Mouse (Mus musculus): ENCODE results near the gene Cab39. TPM values are rescaled to one million over a fixed set of nuclear protein-coding genes. Genes with fewer than 3 reads are reported as not detected.

The Cab39 gene
- polyA plus RNA-seq (2021) = 74.3 TPM

DNA sequence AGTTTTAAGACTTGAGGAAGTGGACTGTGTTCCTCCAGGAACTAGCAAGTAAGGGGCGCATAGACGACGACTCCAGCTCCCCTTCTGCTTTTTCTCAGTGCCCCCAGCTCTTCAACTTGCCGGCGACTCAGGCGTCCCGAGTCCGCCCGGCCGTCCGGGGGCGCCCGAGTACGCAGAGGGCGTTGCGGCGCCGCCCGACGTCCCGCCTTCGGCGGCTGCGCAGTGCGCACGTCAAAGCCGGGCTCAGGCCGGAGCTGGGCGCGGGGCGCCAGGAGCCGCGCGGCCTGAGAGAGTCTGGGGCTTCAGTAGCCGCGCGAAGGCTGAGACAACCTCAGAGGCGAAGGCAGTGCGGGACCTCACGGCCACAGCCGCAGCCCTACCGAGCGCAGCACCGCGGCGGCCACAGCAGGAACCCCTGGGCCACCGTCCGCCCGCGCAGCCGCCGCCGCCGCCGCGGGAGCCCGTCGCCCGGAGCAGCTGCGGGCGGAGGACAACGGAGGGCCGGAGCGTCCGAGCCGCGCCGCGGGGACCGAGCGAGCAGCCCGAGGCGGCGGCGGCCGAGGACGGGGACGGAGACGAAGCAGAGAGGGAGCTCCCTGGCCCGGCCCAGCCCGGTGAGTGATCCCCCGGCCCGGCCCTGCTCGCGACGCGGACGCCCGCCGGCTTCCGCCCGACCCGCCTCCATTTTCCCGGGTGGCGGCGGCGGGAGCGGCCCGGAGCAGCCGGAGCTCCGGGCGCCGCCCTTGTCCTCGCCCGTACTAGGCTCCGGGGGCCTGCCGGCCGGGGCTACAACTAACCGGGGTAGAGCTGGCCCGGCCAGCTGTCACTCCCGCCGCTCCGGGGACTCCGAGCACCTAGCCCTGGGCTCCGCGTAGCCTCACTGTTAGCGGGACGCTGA lies at the start of gene Cab39:
TSS of gene Cab39 (plus strand) at position 234 of the 898 bp plus-strand sequence.
- POLR2A ChIA-PET = interaction anchor here (1.3 to 1.4 kb wide), 2 partner anchors 50 to 57 kb away, joined by 3 read pairs; no protein-coding TSS in a partner anchor
- peak; percentile 31 for DNase-seq (ENCODE audit: low read depth, low spot score)
- ATAC-seq = peak; percentile 92
- in situ Hi-C loops (cut with MboI; ENCODE audit: low pct_unique_long_range_greater_than_20kb) = no loop called here
- no peak for TF ChIP-seq CTCF (IDR thresholded peaks at IDR 0.05)
- CTCF ChIA-PET = interaction anchor here (0.6 to 3.0 kb wide), 16 partner anchors 9 to 213 kb away, joined by 3 to 13 read pairs (median 4); no protein-coding TSS in a partner anchor
- H3K27me3 ChIP-seq = peaks cover 7% of the 10 kb centered on the region

- ChIA-PET POLR2A (no interaction called here), CTCF (no interaction called here)
- no peak for ATAC-seq
- no peaks in the 10 kb centered on the region for H3K27me3 ChIP-seq
- no peak for TF ChIP-seq CTCF (IDR thresholded peaks at IDR 0.05)
- no peak for DNase-seq (ENCODE audit: low read depth, low spot score)
- in situ Hi-C loops (cut with MboI; ENCODE audit: low pct_unique_long_range_greater_than_20kb) = no loop called here
These were observed 48.7 kb upstream of the Cab39 start for GRCm38 (mm10) chr1:85744539-85744938.

DNA sequence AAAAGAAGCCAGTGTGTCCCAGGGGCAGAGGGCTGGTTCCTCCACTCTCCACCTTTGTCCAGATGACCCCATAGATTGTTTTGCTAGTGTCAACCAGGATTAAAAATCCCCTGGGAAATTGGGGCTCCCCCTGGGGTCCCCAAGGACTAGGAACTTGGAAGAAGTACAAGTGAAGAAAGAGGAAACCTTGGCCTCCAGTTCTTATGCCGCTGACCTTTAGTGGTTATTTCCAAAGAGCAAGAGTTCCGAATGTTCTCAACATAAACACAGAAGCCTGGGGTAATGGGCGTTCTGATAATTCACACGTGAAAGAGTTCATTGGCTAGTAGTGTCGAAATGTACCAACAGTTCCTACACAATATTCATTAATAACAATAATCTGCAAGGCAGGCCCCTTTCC lies 46.7 kb upstream of the Cab39 start:
- ChIA-PET CTCF (no interaction called here), POLR2A (no interaction called here)
- DNase-seq (ENCODE audit: low read depth, low spot score) (no peak), ATAC-seq (no peak)
- H3K27me3 ChIP-seq = no peaks in the 10 kb centered on the region
- in situ Hi-C loops (cut with MboI; ENCODE audit: low pct_unique_long_range_greater_than_20kb) = no loop called here
- TF ChIP-seq CTCF (IDR thresholded peaks at IDR 0.05) = no peak

DNA sequence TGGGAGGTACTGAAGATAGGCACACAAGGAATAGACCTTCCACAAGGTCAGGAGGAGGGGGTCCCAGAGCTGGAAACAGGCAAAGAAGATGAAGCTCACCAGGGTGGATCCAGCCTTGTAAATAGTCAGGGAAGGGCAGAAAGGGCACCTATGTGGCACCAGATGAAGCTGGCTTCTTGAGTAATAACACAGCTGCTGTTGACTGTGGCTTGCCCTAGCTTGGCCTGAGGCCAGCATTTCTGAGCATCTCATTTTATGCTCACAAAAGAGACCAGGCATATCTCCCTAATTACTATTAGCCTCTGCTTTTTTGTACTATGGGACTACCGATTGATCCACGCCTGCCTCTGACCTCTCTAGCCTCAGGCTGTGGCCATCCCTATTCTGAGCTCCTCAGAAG lies 43.4 kb upstream of the Cab39 start:
- no peak for DNase-seq (ENCODE audit: low read depth, low spot score)
- ChIA-PET POLR2A (no interaction called here), CTCF (interaction anchor here (1.5 kb wide), 1 partner anchor 43 kb away, joined by 3 read pairs; the partner anchor contains the start of gene Cab39)
- TF ChIP-seq CTCF (IDR thresholded peaks at IDR 0.05) = no peak
- H3K27me3 ChIP-seq = peaks cover 2% of the 10 kb centered on the region
- ATAC-seq = no peak
- in situ Hi-C loops (cut with MboI; ENCODE audit: low pct_unique_long_range_greater_than_20kb) = no loop called here

- no peak for TF ChIP-seq CTCF (IDR thresholded peaks at IDR 0.05)
- CTCF ChIA-PET = no interaction called here
- in situ Hi-C loops (cut with MboI; ENCODE audit: low pct_unique_long_range_greater_than_20kb) = no loop called here
- ATAC-seq (no peak), DNase-seq (ENCODE audit: low read depth, low spot score) (no peak)
- POLR2A ChIA-PET = no interaction called here
- H3K27me3 ChIP-seq = peaks cover 2% of the 10 kb centered on the region
These were observed 42.6 kb upstream of the Cab39 start for GRCm38 (mm10) chr1:85750650-85751049.

- POLR2A ChIA-PET = no interaction called here
- no peak for TF ChIP-seq CTCF (IDR thresholded peaks at IDR 0.05)
- H3K27me3 ChIP-seq = peaks cover 2% of the 10 kb centered on the region
- in situ Hi-C loops (cut with MboI; ENCODE audit: low pct_unique_long_range_greater_than_20kb) = no loop called here
- CTCF ChIA-PET = no interaction called here
- DNase-seq (ENCODE audit: low read depth, low spot score) (no peak), ATAC-seq (peak; percentile 26)
These were observed 41.7 kb upstream of the Cab39 start for GRCm38 (mm10) chr1:85751494-85751893.

- no peak for ATAC-seq
- no peak for TF ChIP-seq CTCF (IDR thresholded peaks at IDR 0.05)
- no peak for DNase-seq (ENCODE audit: low read depth, low spot score)
- in situ Hi-C loops (cut with MboI; ENCODE audit: low pct_unique_long_range_greater_than_20kb) = no loop called here
- CTCF ChIA-PET = no interaction called here
- POLR2A ChIA-PET = no interaction called here
- peaks cover 2% of the 10 kb centered on the region for H3K27me3 ChIP-seq
These were observed 41.1 kb upstream of the Cab39 start for GRCm38 (mm10) chr1:85751932-85752680.

DNA sequence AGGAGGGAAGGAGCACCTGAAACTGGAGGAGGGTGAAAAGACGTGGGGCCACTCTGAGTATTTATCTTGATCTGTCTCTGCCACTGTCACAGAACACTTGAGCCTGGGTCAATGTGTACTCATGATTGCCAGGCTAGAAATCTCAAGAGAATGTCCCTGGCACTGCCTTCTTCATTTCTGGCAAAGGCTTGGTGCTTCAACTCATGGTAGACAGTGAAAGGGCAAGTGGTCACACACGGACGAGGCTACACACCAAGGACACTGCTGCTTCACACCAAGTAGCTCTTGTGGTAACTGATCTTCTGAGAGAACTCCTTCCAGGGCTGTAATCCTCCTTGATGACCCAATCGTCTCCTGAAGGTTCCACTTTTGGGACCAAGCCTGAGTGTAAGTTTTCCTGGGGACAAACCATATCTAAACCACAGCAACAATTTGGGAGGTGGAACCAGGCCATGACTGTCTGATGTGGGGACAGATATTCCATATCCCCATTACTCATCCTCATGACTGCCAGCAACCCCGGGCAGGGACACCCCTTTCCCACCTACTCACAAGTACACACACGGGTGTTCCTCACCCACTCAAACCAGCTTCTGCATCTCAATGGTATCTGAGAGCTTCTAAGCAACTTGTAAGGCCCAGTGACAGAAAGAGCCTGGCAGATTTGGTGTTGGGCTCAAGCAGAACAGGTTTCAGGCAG lies 35.6 kb upstream of the Cab39 start:
- in situ Hi-C loops (cut with MboI; ENCODE audit: low pct_unique_long_range_greater_than_20kb) = no loop called here
- DNase-seq (ENCODE audit: low read depth, low spot score) (no peak), ATAC-seq (no peak)
- POLR2A ChIA-PET = no interaction called here
- peaks cover 9% of the 10 kb centered on the region for H3K27me3 ChIP-seq
- TF ChIP-seq CTCF (IDR thresholded peaks at IDR 0.05) = no peak
- CTCF ChIA-PET = no interaction called here

DNA sequence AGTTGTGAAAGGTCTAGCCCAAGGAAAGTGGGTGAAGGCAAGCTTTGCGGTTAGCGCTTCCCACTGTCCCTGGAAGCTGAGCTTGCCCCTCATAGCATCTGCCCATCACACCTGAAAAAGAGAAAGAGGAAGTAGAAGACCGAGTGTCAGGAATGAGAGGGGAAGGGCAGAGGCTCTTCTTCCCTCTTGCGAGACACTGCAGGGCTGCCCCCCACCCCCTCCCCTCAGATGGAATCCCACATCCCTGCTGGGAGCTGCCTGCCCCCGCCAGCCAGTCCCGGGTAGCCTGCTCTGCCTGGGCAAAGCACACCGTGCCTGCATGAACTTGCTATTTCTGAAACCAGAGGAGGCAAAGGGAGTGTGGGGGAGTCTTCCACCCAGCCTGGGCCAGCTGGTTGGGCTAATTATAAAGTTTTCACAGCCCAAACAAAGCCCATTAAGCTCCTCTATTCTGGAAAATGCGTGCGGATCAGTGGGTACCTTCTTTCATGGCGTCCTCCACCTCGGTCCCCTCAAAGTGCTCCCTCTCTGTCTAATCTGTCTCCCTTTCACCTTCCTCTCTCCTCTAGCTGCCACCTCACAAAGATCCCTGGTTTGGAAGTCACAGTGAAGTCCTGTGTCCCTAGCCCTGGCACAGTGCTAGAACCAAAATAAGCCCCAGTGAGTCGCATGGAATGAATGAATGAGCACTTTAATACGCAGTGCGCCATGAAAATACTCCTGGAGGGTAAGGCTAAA lies 34.8 kb upstream of the Cab39 start:
- CTCF ChIA-PET = no interaction called here
- no peak for DNase-seq (ENCODE audit: low read depth, low spot score)
- in situ Hi-C loops (cut with MboI; ENCODE audit: low pct_unique_long_range_greater_than_20kb) = no loop called here
- no peak for TF ChIP-seq CTCF (IDR thresholded peaks at IDR 0.05)
- no peak for ATAC-seq
- peaks cover 10% of the 10 kb centered on the region for H3K27me3 ChIP-seq
- POLR2A ChIA-PET = no interaction called here

DNA sequence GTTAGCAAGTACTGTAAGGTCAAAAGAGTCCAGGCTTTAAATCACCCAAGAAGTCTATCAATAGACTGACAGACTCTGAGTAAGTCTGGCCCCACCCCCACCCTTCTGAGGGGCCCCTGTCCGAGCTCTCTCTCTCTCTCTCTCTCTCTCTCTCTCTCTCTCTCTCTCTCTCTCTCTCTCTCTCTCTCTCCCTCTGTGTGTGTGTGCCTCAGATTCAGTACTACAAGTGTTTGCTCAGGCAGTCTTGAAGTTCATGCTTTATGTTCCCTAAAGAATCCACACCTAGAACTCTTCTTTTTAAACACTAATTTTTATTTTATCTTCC lies 34.3 kb upstream of the Cab39 start:
- CTCF ChIA-PET = no interaction called here
- in situ Hi-C loops (cut with MboI; ENCODE audit: low pct_unique_long_range_greater_than_20kb) = no loop called here
- DNase-seq (ENCODE audit: low read depth, low spot score) (no peak), ATAC-seq (no peak)
- no peak for TF ChIP-seq CTCF (IDR thresholded peaks at IDR 0.05)
- peaks cover 14% of the 10 kb centered on the region for H3K27me3 ChIP-seq
- POLR2A ChIA-PET = no interaction called here
